Mouse (Mus musculus) MEL (cell line): ENCODE data around the gene Gm16181. TPM values are rescaled to one million over a fixed set of nuclear protein-coding genes. Genes with fewer than 3 reads are reported as not detected.

Source experiments
- DNase-seq: peaks from one replicate; pipeline ENCODE4 v3.0.0; 2011; ENCODE audit warnings: low read depth, low spot score
- H3K27ac ChIP-seq: 2 replicates; pipeline ENCODE4 v1.5.1; 2012; ENCODE audit warnings: low read depth, mild to moderate bottlenecking, control low read depth, low read length, moderate library complexity; ENCODE audit not compliant: control insufficient read depth
- H3K27me3 ChIP-seq, 2 experiments: fragments of 150-350 bp in 1 of 2; sonication (generic) in 1 of 2; 2 replicates each; pipeline ENCODE4 v1.6.1; 2012; ENCODE audit warnings: low read length in 2 of 2, mild to moderate bottlenecking in 2 of 2, improper control_type of control experiment in 1 of 2, moderate library complexity in 1 of 2; ENCODE audit not compliant: insufficient read depth in 2 of 2, control insufficient read depth in 1 of 2
- H3K36me3 ChIP-seq, 2 experiments: 2 replicates each; pipeline ENCODE4 v1.6.1; 2012 to 2014; ENCODE audit warnings: low read length in 2 of 2, improper control_type of control experiment in 1 of 2, inconsistent platforms in 1 of 2, mild to moderate bottlenecking in 1 of 2; ENCODE audit not compliant: insufficient read depth in 2 of 2, control insufficient read depth in 1 of 2
- H3K4me1 ChIP-seq, 2 experiments: fragments of 150-350 bp in 1 of 2; sonication (generic) in 1 of 2; 2 replicates each; pipeline ENCODE4 v1.6.1; 2012; ENCODE audit warnings: low read length in 2 of 2, improper control_type of control experiment in 1 of 2, mild to moderate bottlenecking in 1 of 2; ENCODE audit not compliant: insufficient read depth in 2 of 2, control insufficient read depth in 1 of 2
- H3K4me3 ChIP-seq, 2 experiments: fragments of 150-350 bp in 1 of 2; sonication (generic) in 1 of 2; 2 replicates each; pipeline ENCODE4 v1.5.1; 2012; ENCODE audit warnings: low read depth in 2 of 2, low read length in 2 of 2, mild to moderate bottlenecking in 2 of 2, moderate library complexity in 2 of 2, control low read depth in 1 of 2, improper control_type of control experiment in 1 of 2; ENCODE audit not compliant: control insufficient read depth in 1 of 2, insufficient read depth in 1 of 2
- H3K79me2 ChIP-seq: 2 replicates; pipeline ENCODE4 v1.6.1; 2012; ENCODE audit warnings: mild to moderate bottlenecking, low read length, moderate library complexity; ENCODE audit not compliant: control insufficient read depth, poor library complexity, insufficient read depth
- H3K9ac ChIP-seq: 2 replicates; pipeline ENCODE4 v1.6.1; 2012; ENCODE audit warnings: low read depth, mild to moderate bottlenecking, control low read depth, low read length, moderate library complexity; ENCODE audit not compliant: control insufficient read depth, poor library complexity, severe bottlenecking
- H3K9me3 ChIP-seq: fragments of 150-350 bp; sonication (generic); replicated peaks from 2 replicates; pipeline ENCODE4 v1.6.1; 2012; ENCODE audit warnings: mild to moderate bottlenecking, low read length, improper control_type of control experiment, moderate library complexity; ENCODE audit not compliant: insufficient read depth
- CHD1 ChIP-seq: IDR thresholded peaks from 2 replicates; pipeline ENCODE4 v1.6.1; 2012; ENCODE audit warnings: low read depth, mild to moderate bottlenecking, inconsistent platforms, low read length, improper control_type of control experiment
- CHD2 ChIP-seq: IDR thresholded peaks from 2 replicates; pipeline ENCODE4 v1.6.1; 2011; ENCODE audit warnings: low read length, improper control_type of control experiment
- CTCF ChIP-seq, 3 experiments: IDR thresholded peaks in 2 of 3; conservative IDR thresholded peaks in 1 of 3; 2 replicates each; pipeline ENCODE4 v1.5.1; 2011 to 2012; ENCODE audit warnings: low read length in 3 of 3, low read depth in 2 of 3, mild to moderate bottlenecking in 2 of 3, improper control_type of control experiment in 1 of 3, inconsistent platforms in 1 of 3, mixed read lengths in 1 of 3, moderate library complexity in 1 of 3; ENCODE audit not compliant: control insufficient read depth in 1 of 3, insufficient read depth in 1 of 3, poor library complexity in 1 of 3, severe bottlenecking in 1 of 3
- E2F4 ChIP-seq: IDR thresholded peaks from 2 replicates; pipeline ENCODE4 v1.6.1; 2011; ENCODE audit warnings: low read depth, low read length, improper control_type of control experiment, borderline replicate concordance
- EP300 ChIP-seq, 2 experiments: IDR thresholded peaks; 2 replicates each; pipeline ENCODE4 v1.6.1; 2011; ENCODE audit warnings: improper control_type of control experiment in 2 of 2, low read length in 2 of 2, low read depth in 1 of 2, mild to moderate bottlenecking in 1 of 2
- ETS1 ChIP-seq: IDR thresholded peaks from 2 replicates; pipeline ENCODE4 v1.6.1; 2012; ENCODE audit warnings: low read depth, mild to moderate bottlenecking, inconsistent platforms, low read length, improper control_type of control experiment, moderate library complexity
- GABPA ChIP-seq: IDR thresholded peaks from 2 replicates; pipeline ENCODE4 v1.6.1; 2012; ENCODE audit warnings: low read depth, mild to moderate bottlenecking, inconsistent platforms, low read length, improper control_type of control experiment, moderate library complexity
- GATA1 ChIP-seq: IDR thresholded peaks from 2 replicates; pipeline ENCODE4 v1.6.1; 2011; ENCODE audit warnings: low read depth, low read length, improper control_type of control experiment
- HCFC1 ChIP-seq: IDR thresholded peaks from 2 replicates; pipeline ENCODE4 v1.6.1; 2012; ENCODE audit warnings: low read depth, mild to moderate bottlenecking, inconsistent platforms, low read length, improper control_type of control experiment, moderate library complexity
- JUND ChIP-seq: IDR thresholded peaks from 2 replicates; pipeline ENCODE4 v1.6.1; 2011; ENCODE audit warnings: low read depth, mild to moderate bottlenecking, improper control_type of control experiment, low read length
- KAT2A ChIP-seq: conservative IDR thresholded peaks from 2 replicates; pipeline ENCODE4 v1.6.1; 2012; ENCODE audit warnings: low read depth, low read length, improper control_type of control experiment, inconsistent platforms
- MAX ChIP-seq: IDR thresholded peaks from 2 replicates; pipeline ENCODE4 v1.6.1; 2011; ENCODE audit warnings: low read length, improper control_type of control experiment
- MAZ ChIP-seq: IDR thresholded peaks from 2 replicates; pipeline ENCODE4 v1.6.1; 2012; ENCODE audit warnings: low read depth, mild to moderate bottlenecking, inconsistent platforms, low read length, improper control_type of control experiment
- MEF2A ChIP-seq: IDR thresholded peaks from 2 replicates; pipeline ENCODE4 v1.6.1; 2014; ENCODE audit warnings: low read depth, mild to moderate bottlenecking, inconsistent platforms, low read length, improper control_type of control experiment; ENCODE audit not compliant: poor library complexity, insufficient replicate concordance, severe bottlenecking; ENCODE audit errors: extremely low read depth
- MXI1 ChIP-seq: IDR thresholded peaks from 2 replicates; pipeline ENCODE4 v1.6.1; 2011; ENCODE audit warnings: mild to moderate bottlenecking, low read depth, low read length, improper control_type of control experiment
- MYB ChIP-seq: IDR thresholded peaks from 2 replicates; pipeline ENCODE4 v1.6.1; 2011; ENCODE audit warnings: mild to moderate bottlenecking, low read depth, low read length, improper control_type of control experiment
- MYC ChIP-seq: IDR thresholded peaks from 2 replicates; pipeline ENCODE4 v1.6.1; 2011; ENCODE audit warnings: low read depth, mild to moderate bottlenecking, low read length, improper control_type of control experiment, moderate library complexity
- RAD21 ChIP-seq: IDR thresholded peaks from 2 replicates; pipeline ENCODE4 v1.6.1; 2011; ENCODE audit warnings: mild to moderate bottlenecking, low read depth, low read length, improper control_type of control experiment
- RCOR1 ChIP-seq: IDR thresholded peaks from 2 replicates; pipeline ENCODE4 v1.6.1; 2012; ENCODE audit warnings: low read depth, mild to moderate bottlenecking, inconsistent platforms, low read length, improper control_type of control experiment
- SIN3A ChIP-seq: IDR thresholded peaks from 2 replicates; pipeline ENCODE4 v1.6.1; 2012; ENCODE audit warnings: low read length, improper control_type of control experiment, inconsistent platforms
- TAL1 ChIP-seq: IDR thresholded peaks from 2 replicates; pipeline ENCODE4 v1.6.1; 2012; ENCODE audit warnings: mild to moderate bottlenecking, inconsistent platforms, low read length, moderate library complexity, mixed read lengths
- TBP ChIP-seq: IDR thresholded peaks from 2 replicates; pipeline ENCODE4 v1.8.0; 2011; ENCODE audit warnings: low read depth, low read length, improper control_type of control experiment
- UBTF ChIP-seq: IDR thresholded peaks from 2 replicates; pipeline ENCODE4 v1.6.1; 2012; ENCODE audit warnings: low read depth, mild to moderate bottlenecking, inconsistent platforms, low read length, improper control_type of control experiment, moderate library complexity, borderline replicate concordance; ENCODE audit not compliant: insufficient read depth
- USF2 ChIP-seq, 2 experiments: IDR thresholded peaks; 2 replicates each; pipeline ENCODE4 v1.6.1; 2011 to 2012; ENCODE audit warnings: improper control_type of control experiment in 2 of 2, low read length in 2 of 2, borderline replicate concordance in 1 of 2, inconsistent platforms in 1 of 2, low read depth in 1 of 2, mild to moderate bottlenecking in 1 of 2; ENCODE audit not compliant: insufficient read depth in 1 of 2
- ZC3H11A ChIP-seq: IDR thresholded peaks from 2 replicates; pipeline ENCODE4 v1.6.1; 2012; ENCODE audit warnings: low read depth, mild to moderate bottlenecking, inconsistent platforms, low read length, improper control_type of control experiment
- ZNF384 ChIP-seq: IDR thresholded peaks from 2 replicates; pipeline ENCODE4 v1.6.1; 2012; ENCODE audit warnings: low read depth, mild to moderate bottlenecking, inconsistent platforms, low read length, improper control_type of control experiment
- polyA plus RNA-seq, 2 experiments: library from polyadenylated mRNA; stranded (reverse) in 1 of 2; unstranded in 1 of 2; fragments of >175 nt in 1 of 2; fragments of >200 nt in 1 of 2; gene quantifications; 2 replicates each; pipeline versions ENCODE4 v1.2.1 to v1.2.4; 2012; ENCODE audit warnings: low replicate concordance in 2 of 2, low read depth in 1 of 2; ENCODE audit not compliant: insufficient read length in 2 of 2, insufficient read depth in 1 of 2, missing spikeins in 1 of 2
- total RNA-seq: library from RNA; depleted of rRNA; stranded (reverse); fragments of 300-350 nt; gene quantifications from 2 replicates; pipeline ENCODE4 v1.2.3, GENCODE M21; 2012

The Gm16181 gene
- total and polyA plus RNA-seq, 3 experiments, result 0.58 TPM; not detected in 2

GRCm38 (mm10) chr17:35200398-35200797, 20.2 kb upstream of the Gm16181 start:
- H3K4me3 ChIP-seq, result peak overlapping the region in 1 of 2 experiments; percentile 16; a peak in 2 of 4 replicates
- H3K9me3 ChIP-seq, result no peaks in the 10 kb centered on the region
- peak overlapping the region; percentile 45 for H3K27ac ChIP-seq
- peaks cover 5% of the 10 kb centered on the region; the same call in 1 of the 2 replicates for H3K79me2 ChIP-seq
- H3K36me3 ChIP-seq, result peaks cover 0 to 10% of the 10 kb centered on the region in 2 experiments; a peak in 2 of 4 replicates
- peak overlapping the region; percentile 37 for H3K9ac ChIP-seq
- peaks cover 8 to 15% of the 10 kb centered on the region in 2 experiments; a peak in 3 of 4 replicates for H3K4me1 ChIP-seq
- DNase-seq, result peak; percentile 63
- TF ChIP-seq HCFC1 (no peak), ETS1 (no peak), CHD1 (no peak), CTCF (IDR thresholded peaks at IDR 0.05 in 2 of 3, conservative IDR thresholded peaks at IDR 0.05 in 1 of 3; ENCODE audit: control insufficient read depth in 1 of 3, insufficient read depth in 1 of 3, low read depth in 2 of 3, low read length in 3 of 3, poor library complexity in 1 of 3, severe bottlenecking in 1 of 3) (no peak), MYC (no peak), GABPA (no peak), EP300 (IDR thresholded peaks at IDR 0.05; ENCODE audit: low read depth in 1 of 2, low read length in 2 of 2) (no peak), ZNF384 (no peak), KAT2A (no peak), MEF2A (no peak), ZC3H11A (no peak), E2F4 (no peak), TAL1 (no peak), TBP (no peak), MYB (no peak), USF2 (IDR thresholded peaks at IDR 0.05; ENCODE audit: borderline replicate concordance in 1 of 2, insufficient read depth in 1 of 2, low read depth in 1 of 2, low read length in 2 of 2) (no peak), RCOR1 (no peak), CHD2 (no peak)
- H3K27me3 ChIP-seq, result no peaks in the 10 kb centered on the region

- Histone ChIP-seq H3K79me2 (no peaks in the 10 kb centered on the region; the same call in 1 of the 2 replicates), H3K27ac (peak overlapping the region; percentile 45)
- no peak for TF ChIP-seq USF2 (IDR thresholded peaks at IDR 0.05; ENCODE audit: borderline replicate concordance in 1 of 2, insufficient read depth in 1 of 2, low read depth in 1 of 2, low read length in 2 of 2)
- TF ChIP-seq ZNF384, result no peak
- peak; percentile 34; the same call in 1 of the 2 replicates for TF ChIP-seq MYC
- TF ChIP-seq MAX, result peak; percentile 70; the same call in 1 of the 2 replicates
- 0 out of 2 replicates have a peak, but pooled peaks have one; percentile 12 for TF ChIP-seq RCOR1
- peak; percentile 63 for TF ChIP-seq SIN3A
- no peak for TF ChIP-seq JUND
- peak; percentile 37; the same call in 1 of the 2 replicates for TF ChIP-seq ETS1
- TF ChIP-seq GABPA, result no peak
- no peak for TF ChIP-seq RAD21
- no peak for TF ChIP-seq UBTF
- 0 out of 2 replicates have a peak, but pooled peaks have one; percentile 22 for TF ChIP-seq TBP
- TF ChIP-seq MAZ, result peak; percentile 64; the same call in 1 of the 2 replicates
- TF ChIP-seq EP300 (IDR thresholded peaks at IDR 0.05; ENCODE audit: low read depth in 1 of 2, low read length in 2 of 2), result peak in 1 of 2 experiments; percentile 56; a peak in 1 of 4 replicates
- TF ChIP-seq GATA1, result peak; percentile 73
- TF ChIP-seq MXI1, result peak; percentile 65; the same call in 1 of the 2 replicates
- TF ChIP-seq, all 39 proteins: peak for 10
- H3K4me1 ChIP-seq, result peaks cover 8 to 15% of the 10 kb centered on the region in 2 experiments; a peak in 3 of 4 replicates
- no peaks in the 10 kb centered on the region for H3K27me3 ChIP-seq
- peak overlapping the region; percentile 56 for H3K9ac ChIP-seq
- peaks cover 0 to 10% of the 10 kb centered on the region in 2 experiments; a peak in 2 of 4 replicates for H3K36me3 ChIP-seq
- H3K4me3 ChIP-seq, result peak overlapping the region; percentile 48 to 61
- no peaks in the 10 kb centered on the region for H3K9me3 ChIP-seq
- peak; percentile 60 for DNase-seq
These were observed 19.5 kb upstream of the Gm16181 start for GRCm38 (mm10) chr17:35201128-35201527.
